Mouse (Mus musculus) cerebellum, postnatal 14 days (tissue): ENCODE measurements around the gene Rbms2.
"Not testable (repeated sequence)": the region's sequence is repeated elsewhere in the genome, so short reads cannot be mapped to it uniquely, and the experiment has no call there.

Source experiments
- DNase-seq, 2 experiments: peaks; one replicate each; pipeline ENCODE4 v3.0.0; 2021; ENCODE audit warnings: mixed read lengths in 2 of 2

The Rbms2 gene

DNA sequence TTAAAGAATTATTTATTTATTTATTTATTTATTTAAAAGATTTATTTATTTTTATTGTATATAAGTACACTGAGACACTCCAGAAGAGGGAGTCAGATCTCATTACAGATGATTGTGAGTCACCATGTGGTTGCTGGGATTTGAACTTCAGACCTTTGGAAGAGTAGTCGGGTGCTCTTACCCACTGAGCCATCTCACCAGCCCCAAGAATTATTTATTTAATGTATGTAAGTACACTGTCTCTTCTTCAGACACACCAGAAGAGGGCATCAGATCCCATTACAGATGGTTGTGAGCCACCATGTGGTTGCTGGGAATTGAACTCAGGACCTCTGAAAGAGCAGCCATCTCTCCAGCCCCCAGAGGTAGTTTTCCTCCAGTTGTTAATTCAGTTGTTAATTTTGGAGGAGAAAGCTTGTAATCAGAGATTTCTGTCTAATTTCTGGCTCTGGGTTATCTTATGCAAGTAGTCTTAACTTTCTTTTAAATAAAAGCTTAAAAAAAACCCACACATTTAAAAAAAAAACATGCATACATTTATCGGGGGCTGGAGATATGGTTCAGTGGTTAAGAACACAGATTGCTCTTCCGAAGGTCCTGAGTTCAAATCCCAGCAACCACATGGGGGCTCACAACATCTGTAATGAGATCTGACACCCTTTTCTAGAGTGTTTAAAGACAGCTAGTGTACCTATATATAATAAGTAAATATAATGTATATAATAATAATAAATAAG lies 12.1 kb upstream of the Rbms2 start:
- not testable (repeated sequence) for DNase-seq

- DNase-seq, result no peak
Measured at GRCm38 (mm10) chr10:128191472-128191871, 11.4 kb upstream of the Rbms2 start.

GRCm38 (mm10) chr10:128188242-128188877 lies 8.3 kb upstream of the Rbms2 start:
- DNase-seq, result peak; percentile 86 to 91

- no peak for DNase-seq
Measured at GRCm38 (mm10) chr10:128187181-128187605, 7.1 kb upstream of the Rbms2 start.

DNA sequence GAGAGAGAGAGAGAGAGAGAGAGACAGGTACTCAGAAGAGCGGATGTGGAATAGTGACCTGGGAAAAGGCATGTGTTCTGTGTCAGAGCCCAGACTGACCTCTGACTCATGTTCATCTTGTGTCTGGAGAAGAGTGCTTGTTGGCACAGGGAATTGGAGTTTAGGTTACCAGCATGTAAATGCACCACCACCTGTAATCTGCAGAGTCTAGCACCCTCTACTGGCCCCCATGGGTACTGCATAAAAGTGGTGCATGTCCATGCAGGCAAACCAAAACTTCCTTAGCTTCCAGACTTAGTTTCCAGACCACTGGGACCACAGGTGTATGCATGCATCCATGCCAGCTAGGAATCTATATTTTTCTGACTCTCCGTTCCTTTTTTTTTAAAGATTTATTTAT lies 5.9 kb upstream of the Rbms2 start:
- DNase-seq, result peak; percentile 87 to 92

DNA sequence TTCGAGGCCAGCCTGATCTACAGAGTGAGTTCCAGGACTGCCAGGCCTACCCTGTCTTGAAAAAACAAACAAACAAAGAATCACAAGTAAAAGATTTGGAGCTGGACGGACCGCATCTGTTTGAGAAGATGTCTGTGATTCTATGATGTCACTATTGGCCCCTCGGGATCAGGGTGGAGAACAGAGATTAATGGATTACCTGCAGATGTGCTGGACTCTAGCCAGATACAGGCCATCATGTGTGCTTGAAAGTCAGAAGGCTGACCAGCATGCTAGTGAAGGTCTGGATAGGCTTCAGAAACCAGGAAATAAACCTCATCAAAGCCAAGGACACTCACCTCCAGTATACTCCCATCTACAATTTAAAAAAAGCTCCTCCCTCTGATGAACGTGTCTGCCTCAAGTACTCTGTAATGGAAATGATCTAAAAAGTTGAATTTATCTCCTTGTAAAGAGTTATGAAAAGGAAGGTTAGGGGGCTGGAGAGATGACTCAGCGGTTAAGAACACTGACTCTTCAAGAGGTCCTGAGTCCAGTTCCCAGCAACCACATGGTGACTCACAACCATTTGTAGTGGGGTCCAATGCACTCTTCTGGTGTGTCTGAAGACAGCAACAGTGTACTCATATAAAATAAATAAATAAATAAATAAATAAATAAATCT lies 5.3 kb upstream of the Rbms2 start:
- DNase-seq, result no peak

DNA sequence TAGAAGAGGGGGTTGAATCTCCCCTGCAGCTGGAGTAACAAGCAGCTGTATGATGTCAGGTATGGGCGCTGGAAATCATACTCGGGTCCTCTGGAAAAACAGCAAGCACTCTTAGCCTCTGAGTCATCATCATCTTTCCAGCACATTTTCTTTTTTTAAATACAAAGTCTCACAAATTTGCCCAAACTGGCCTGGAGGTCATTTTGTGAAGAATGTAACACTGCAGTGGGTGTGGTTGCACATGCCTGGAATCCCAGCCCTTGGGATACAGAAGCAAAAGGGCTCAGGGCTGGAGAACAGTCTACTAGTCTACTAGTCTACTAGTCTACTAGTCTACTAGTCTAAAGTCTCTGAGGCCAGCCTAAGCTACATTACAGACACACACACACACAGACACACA lies 4.2 kb upstream of the Rbms2 start:
- no peak for DNase-seq

DNA sequence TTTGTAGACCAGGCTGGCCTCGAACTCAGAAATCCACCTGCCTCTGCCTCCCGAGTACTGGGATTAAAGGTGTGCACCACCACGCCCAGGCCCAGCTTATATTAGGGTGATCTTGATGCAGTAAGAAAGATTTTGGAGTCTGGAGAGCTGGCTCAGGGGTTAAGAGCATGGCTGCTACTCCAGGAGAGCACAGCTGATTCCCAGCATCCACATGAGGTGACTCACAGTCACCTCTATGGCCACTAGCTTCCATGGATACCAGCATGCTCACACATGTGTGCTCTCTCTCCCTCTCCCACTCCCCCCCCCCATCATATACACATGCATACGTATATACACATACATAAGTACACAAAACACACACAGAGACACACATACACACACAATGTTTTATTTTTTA lies 2.8 kb downstream of the Rbms2 start:
- no peak for DNase-seq

- peak; percentile 69 to 71 for DNase-seq
Measured at GRCm38 (mm10) chr10:128175996-128176755, 3.9 kb downstream of the Rbms2 start.

GRCm38 (mm10) chr10:128175302-128175701 lies 4.8 kb downstream of the Rbms2 start:
- no peak for DNase-seq

DNA sequence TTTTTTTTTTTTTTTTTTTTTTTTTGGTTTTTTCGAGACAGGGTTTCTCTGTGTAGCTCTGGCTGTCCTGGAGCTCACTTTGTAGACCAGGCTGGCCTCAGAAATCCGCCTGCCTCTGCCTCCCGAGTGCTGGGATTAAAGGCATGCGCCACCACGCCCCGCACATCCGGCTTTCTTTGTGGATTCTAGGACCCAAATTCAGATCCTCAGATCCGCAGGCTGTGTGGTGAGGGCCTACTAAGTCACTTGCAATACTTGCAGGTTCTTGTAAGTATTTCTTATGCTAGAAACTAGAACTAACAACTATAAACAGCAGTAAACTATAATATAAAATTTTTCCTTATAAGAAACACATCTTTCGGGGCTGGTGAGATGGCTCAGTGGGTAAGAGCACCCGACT lies 8.7 kb downstream of the Rbms2 start:
- not testable (repeated sequence) for DNase-seq

GRCm38 (mm10) chr10:128167091-128167490 lies 13.0 kb downstream of the Rbms2 start:
- no peak for DNase-seq

GRCm38 (mm10) chr10:128165726-128166125 lies 14.4 kb downstream of the Rbms2 start:
- not testable (repeated sequence) for DNase-seq

GRCm38 (mm10) chr10:128153978-128154377 lies 26.1 kb downstream of the Rbms2 start:
- no peak for DNase-seq

DNA sequence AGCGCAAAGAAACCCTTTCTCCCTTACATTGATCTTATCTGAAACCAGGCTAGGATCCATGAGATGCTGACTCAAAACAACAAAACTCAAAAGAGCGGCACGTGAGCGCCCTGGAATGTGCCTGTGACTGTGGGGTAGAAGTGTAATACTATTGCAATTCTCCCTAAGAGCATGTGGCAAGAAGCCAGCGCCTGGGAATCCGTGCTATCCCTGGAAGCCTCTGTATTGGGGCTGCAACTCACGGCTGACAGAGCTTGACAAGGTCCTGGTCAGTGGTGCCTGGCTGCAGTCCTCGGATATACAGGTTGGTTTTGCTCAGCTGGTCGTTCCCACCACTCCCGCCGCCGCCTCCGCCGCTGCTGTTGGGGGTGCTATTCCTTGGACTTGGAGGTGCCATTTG lies 29.2 kb downstream of the Rbms2 start:
- peak; percentile 20 to 40 for DNase-seq

DNA sequence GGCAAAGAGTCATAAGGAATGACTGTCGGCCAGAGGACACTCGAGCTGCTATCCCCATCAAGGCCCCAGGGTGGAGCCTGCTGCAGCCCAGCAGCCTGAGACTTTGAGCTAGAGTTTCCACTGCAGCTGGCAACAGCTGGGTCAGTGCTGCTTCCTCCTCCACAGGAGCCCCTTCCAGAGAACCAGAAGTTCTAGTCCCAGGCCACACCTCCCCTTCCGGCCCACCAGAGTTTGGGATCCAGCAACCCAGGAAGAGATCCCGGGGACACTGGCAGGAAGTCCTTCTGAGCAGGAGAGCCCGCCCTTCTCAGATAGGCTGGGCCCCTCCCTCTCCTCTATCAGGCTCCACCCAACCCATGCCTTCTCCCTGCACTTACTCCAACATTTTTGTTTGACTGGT lies 30.5 kb downstream of the Rbms2 start:
- DNase-seq, result no peak

GRCm38 (mm10) chr10:128148789-128149365 lies 31.2 kb downstream of the Rbms2 start:
- no peak for DNase-seq

DNA sequence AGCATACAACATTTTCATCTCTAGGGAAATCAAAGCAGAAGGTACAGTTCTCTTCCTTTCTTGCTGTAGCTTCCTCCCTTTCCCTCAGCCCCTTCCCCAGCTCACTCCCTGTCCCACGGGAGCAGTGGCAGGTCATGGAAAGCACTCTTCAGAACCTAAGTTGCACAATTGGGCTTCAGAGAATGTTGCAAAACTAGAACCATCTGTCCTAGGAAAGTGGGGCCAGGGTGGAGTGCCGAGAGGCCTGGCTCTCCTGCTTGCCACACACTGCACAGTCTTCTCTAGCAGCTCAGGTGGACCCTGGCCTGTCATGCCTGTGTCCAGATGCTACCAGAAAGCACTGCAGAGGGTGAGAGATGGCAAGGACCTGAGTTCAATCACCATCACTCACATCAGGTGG lies 35.1 kb downstream of the Rbms2 start:
- DNase-seq, result no peak

- no peak for DNase-seq
Measured at GRCm38 (mm10) chr10:128143659-128144058, 36.4 kb downstream of the Rbms2 start.

GRCm38 (mm10) chr10:128142165-128142564 lies 37.9 kb downstream of the Rbms2 start:
- DNase-seq, result peak; percentile 29 to 51

DNA sequence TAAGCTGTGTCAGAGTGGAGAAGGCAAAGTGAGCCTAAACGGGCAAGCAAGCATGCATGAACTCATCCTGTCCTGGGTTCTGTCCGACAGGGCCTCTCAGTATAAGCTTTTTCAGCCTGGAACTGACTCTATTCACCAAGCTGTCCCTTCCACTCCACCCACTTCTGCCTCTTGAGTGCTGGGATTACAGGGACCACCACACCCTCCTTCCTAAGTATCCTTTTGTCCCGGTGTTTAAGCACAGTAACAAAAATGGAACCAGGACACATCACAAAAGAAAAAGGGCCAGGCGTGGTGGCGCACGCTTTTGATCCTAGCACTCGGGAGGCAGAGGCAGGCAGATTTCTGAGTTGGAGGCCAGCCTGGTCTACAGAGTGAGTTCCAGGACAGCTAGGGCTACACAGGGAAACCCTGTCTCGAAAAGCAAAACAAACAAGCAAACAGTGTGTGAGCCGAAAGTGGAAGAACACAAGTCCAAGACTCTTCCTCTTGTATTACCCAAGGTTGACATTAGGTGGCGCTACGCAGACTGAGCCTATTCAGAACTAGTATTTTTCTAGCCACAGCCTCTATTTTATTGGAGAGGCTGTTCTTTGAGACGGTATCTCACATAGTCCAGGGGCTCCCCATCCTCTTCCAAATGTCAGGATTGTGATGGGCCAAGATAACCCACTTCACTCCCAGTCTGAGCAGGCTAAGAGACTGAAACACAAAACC lies 39.7 kb downstream of the Rbms2 start:
- DNase-seq, result peak; percentile 69 to 78

GRCm38 (mm10) chr10:128135374-128135773 lies 44.7 kb downstream of the Rbms2 start:
- DNase-seq, result no peak
